Mouse (Mus musculus) ovary, postnatal 10 days (tissue): ENCODE data around the gene Fermt2.

Experiments used
- DNase-seq: peaks from one replicate; pipeline ENCODE4 v3.0.0; 2022; ENCODE audit warnings: low spot score

Gene Fermt2

GRCm38 (mm10) chr14:45462875-45463475 lies 66.9 kb downstream of the Fermt2 start:
- no peak for DNase-seq

DNA sequence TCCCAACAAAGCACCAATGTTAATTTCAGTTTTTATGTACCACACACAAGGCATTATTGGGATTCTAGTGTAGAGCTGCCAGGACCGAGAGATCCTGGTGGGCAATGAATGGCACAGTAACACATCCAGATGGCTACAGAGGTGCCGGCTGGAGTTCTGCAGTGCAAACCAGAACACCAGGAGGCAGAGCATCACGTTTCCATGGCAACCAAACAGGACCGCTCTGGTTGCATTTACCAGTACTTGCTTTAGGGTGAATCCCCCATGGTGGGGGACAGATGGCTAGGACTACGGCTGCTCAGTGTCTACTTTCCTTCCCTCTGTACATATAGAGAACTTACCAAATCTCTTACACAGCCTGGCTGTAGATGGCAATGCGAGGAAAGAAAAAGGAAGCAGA lies 67.5 kb downstream of the Fermt2 start:
- no peak for DNase-seq

- DNase-seq: no peak
Measured at GRCm38 (mm10) chr14:45461945-45462344, 68.0 kb downstream of the Fermt2 start.

GRCm38 (mm10) chr14:45460491-45460890 lies 69.4 kb downstream of the Fermt2 start:
- DNase-seq: no peak

DNA sequence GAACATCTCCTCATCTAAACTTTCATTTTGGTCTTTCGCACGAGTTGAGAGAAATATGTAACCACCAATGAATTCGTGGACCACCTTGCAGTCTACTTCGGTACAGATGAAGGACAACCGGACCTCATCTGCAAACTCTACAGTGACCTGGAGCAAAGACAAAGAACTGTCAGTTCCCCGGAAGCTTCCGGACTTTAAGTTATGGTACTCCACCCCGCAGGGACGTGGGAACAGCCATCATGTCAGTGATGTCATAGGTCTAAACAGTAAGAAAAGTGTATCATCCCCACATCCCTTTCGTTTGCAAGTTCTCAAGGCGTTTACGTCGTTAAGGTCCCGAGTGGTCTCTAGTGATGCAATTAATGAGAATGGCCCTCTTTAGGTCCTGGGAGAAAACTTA lies 70.0 kb downstream of the Fermt2 start:
- no peak for DNase-seq

- no peak for DNase-seq
Measured at GRCm38 (mm10) chr14:45457003-45457402, 72.9 kb downstream of the Fermt2 start.

DNA sequence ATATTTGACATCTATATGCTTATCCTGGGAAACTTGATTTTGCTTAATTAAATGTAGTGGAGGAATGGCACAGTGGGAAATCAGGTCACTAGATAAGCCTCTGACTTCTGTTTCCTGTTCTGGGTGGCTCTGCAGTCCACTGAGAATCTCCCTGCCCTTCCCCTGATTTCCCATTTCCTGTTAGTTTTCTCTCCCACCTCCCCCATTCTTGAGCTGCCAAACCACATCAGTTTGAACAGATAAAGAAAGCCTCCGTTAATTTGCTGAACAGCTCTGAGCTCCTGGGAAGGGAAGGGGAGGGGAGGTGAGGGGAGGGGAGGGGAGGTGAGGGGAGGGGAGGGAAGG lies 73.4 kb downstream of the Fermt2 start:
- no peak for DNase-seq

- no peak for DNase-seq
Measured at GRCm38 (mm10) chr14:45455651-45456501, 74.0 kb downstream of the Fermt2 start.

DNA sequence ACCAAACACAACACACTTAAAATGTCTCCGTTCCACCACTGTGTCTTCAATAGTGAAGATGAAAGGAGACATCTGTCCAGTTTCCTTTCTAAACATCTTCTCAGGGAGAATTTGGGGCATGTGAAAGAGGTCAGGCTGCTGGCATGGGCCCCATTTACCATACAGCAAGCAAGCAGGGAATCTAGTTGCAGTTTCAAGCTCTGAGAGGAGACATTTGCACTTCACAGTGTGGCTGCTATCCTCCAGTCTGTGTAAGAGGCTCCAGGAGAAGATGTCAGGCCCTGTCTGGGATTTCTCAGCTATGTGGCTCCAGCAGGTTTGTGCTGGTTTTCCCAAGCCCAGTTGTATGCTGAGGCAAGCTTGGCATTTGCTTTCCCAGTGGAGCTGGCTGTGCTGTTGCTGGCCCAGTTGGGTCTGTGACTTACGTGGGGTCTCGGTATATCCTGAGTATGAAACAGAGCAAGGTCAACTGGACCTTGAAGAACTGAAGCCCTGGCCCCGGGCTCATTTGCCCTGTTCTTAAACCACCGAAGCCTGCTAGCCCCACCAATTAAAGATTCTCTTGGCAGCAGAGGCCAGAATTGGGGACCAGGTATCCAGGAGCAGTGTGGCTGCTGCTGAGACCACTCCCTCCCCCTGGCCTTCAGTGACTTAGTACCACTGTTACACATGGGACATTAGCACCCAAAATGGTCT lies 76.2 kb downstream of the Fermt2 start:
- DNase-seq: no peak

DNA sequence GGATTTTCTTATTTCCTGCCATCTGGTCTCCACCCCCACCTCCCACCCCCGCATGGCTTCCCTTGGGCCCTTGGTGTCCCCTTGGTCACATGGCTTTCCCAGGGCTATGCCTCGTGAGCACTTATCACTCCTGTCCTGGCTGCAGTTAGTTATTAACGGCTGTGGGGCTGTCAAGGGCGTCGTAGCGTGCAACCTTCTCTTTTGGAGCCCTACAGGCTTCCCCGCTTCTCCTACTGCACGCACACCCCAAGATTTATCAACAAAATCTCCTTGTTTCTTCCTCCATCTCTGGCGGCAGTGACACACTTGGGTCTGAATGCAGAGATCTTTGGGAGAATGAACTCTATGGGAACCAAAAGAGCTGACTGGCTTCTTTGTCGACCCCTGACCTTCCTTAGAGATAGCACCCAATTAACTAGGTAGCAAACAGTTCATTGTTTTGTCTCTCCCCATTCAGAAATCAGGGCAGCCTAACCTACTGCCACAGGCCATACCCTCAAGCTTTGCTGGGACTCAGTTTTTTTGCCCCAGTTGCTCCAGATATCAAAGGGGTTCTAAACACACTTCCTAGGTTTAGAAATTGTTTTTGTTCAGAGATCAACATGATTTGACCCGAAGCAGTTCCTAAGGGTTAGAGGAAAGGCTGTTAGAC lies 76.9 kb downstream of the Fermt2 start:
- no peak for DNase-seq

DNA sequence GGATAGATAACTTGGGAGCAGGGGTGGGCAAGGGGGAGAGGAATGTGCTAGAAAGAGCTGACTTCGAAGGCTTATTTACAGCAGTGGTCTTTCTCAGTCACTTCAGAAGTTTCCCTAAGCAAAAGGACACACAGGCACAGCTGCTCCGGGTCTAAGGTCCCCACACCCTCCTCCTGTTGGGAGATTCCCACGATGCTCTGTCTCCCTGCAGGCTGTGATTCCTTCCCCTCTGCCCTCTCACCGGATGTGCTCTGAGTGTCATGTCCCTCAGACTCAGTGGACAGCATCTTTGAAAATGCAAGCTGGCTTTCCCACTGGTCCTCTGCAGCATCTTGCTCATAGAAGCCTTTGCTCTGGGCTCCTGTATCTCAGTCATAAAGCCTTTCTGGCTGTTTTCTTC lies 77.8 kb downstream of the Fermt2 start:
- no peak for DNase-seq

DNA sequence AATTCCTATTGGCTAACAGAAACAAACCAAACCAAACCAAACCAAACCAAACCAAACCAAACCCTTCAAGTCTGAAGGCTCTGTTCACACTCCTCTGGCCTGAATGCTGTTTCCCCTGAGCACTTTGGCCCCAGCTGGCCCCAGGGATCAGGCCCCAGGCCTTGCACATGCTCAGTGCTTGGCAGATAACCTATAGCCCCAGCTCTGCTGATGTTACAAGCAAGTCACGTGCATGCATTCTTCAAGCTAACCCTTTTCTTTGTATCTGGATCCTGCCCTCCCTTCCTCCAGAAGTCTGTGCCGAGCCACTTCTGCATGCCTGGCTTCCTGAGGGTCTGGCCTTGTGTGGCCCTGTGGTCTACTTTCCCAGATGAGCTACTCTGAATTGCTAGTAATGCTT lies 78.8 kb downstream of the Fermt2 start:
- no peak for DNase-seq

DNA sequence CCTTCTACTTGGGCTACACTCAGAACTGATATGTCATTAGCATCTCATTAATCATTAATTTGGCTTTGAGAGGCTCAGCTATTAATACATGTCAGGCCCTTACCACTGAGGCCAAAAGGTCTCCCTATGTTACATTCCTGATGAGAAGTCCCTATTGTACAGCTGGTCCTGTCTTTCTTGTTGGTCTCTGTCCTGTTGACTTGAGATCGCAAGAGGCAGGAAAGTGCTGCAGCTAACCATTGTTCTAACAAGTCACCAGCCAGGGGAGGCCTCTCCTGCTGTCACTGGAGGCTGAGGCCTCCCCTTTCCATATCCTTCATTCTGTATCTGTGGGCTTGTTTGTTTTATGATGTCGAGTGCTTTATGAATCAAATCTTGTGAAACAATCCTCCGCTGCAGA lies 83.1 kb downstream of the Fermt2 start:
- no peak for DNase-seq

DNA sequence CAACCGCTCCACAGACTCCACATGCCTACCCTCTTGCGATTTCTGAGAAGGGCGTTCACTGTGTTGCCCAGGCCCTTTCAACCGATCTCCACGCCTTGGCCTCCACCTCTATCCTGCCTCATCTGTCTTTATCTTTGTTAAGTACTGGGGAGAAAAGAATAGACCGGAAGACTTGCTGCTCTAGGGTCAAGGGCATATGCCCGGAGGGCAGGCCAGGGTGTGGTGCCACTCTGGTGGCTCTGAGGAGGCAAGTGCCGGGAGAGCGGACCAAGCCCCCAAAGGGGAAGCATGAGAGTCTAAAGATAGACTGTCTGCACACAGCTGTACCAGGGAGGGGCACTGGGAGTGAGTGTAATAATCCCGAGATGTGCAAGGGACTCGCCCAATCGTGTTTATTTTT lies 84.5 kb downstream of the Fermt2 start:
- DNase-seq: no peak

DNA sequence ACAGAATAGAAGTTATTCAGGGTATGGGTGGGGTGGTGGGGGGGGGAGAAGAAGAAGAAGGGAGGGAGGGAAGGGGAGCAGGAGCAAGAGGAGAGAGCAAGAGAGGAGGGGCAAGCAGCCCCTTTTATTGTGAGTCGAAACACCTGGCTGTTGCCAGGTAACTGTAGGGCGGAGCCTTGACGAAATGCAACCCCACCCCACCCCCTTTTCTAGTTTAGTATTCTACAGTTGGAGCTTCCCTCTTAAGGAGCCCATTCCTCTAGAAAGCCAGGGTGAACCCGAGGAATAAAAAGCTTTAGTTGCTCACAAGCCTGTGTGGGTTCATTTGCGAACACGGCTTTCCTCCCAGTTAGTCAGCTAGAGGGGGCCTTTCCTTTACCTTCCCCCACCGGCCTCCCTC lies 85.0 kb downstream of the Fermt2 start:
- DNase-seq: no peak

GRCm38 (mm10) chr14:45442781-45443560 lies 86.9 kb downstream of the Fermt2 start:
- no peak for DNase-seq

DNA sequence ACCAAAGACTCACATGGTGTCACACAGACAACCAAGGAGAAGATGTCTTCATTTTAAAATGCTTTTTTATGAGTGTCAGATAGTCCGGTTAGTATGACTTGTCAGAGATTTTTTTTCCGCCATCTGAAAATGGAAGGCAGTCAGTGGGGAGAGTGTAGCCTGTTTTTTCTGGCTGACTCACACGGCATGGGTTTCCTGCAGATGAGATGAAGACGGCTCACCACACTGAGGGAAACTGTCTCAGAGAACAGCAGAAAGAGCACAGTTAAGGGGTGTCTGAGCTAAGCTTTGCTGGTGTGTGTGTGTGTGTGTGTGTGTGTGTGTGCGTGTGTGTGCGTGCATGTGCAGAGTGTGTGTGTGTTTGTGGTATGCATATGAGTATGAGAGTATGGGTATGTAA lies 88.6 kb downstream of the Fermt2 start:
- no peak for DNase-seq

- no peak for DNase-seq
Measured at GRCm38 (mm10) chr14:45439387-45439786, 90.5 kb downstream of the Fermt2 start.

GRCm38 (mm10) chr14:45438931-45439275 lies 91.0 kb downstream of the Fermt2 start:
- DNase-seq: no peak

DNA sequence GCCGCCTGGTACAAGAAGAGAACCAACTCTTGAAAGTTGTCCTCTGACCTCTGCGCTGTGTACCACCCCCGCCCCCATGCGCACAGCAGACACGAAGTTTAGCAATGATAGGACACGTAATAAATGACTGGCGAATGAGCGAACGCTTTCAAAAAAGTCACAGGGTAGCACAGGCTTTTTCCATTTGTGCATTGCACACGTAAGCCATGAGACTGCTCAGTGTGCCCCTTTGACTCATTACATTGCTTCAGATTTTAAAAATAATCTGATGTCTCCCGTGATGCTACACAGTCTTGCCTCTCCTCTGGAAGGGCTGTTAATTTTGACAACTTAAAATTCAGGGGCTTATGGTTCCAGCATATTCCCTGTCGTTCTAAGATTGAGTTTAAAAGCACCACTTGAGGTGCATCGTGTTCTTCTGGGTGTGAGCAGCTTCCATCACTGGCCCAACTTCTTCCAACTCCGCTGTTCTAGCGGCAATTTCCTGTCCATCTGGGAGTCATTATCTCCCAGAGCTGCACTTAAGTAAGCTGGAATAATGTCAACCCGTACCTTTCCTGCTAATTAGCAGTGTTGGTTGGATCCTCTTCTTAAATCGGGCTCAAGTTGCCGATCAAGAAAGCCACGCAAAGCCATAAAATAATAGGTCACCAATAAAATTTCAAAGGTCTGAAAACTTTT lies 91.5 kb downstream of the Fermt2 start:
- no peak for DNase-seq

DNA sequence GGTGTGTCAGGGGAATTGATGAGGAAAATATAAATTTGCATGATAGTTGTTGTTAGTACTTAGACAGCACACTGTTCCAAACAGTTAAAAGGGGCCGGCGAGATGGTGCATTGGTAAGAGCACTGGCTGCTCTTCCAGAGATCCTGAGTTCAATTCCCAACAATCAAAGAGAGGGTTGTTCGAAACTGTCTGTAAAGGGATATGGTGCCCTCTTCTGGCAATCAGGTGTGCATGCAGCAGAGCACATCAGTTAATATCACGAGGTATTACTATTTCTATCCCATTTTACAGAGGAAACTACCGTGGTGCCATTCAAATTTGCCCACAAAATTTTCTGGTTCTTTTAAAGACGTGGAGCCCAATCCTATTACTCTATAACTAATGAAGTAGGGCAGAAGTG lies 95.7 kb downstream of the Fermt2 start:
- DNase-seq: no peak

GRCm38 (mm10) chr14:45432003-45432402 lies 97.9 kb downstream of the Fermt2 start:
- no peak for DNase-seq
